Mouse (Mus musculus): ENCODE results near the gene Cbr1. TPM values are rescaled to one million over a fixed set of nuclear protein-coding genes. Genes with fewer than 3 reads are reported as not detected.
A peak's percentile ranks its signal among the peaks of the same experiment; 100 is the strongest.

Cbr1 gene
- total RNA-seq, 1 experiment = 35.3 TPM

DNA sequence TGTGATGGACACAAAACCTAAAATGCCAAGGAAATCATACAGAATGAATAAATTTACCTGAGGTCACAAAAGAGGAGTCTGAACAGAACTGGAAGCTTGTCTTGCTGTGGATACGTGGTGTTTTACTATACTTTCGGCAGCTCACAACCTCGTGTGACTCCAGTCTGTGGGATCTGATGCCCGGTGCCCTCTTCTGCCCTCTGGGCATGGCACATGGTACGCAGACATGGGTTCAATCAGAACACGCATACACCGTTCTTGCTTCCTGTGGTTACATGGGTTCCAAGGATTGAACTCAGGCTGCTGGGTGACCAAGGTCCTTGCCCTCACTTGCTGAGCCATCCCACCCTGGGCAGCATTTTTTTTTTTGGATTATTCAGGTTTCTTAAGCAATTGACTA is 493 bp downstream of the Cbr1 start:
- in situ Hi-C loops (cut with MboI; ENCODE audit: low sequenced_read_pairs in 2 of 2, unreplicated experiment in 2 of 2) = no loop called here
- no peak overlapping the region for H3K9ac ChIP-seq (ENCODE audit: insufficient read depth, low read depth, low read length, poor library complexity, severe bottlenecking)
- H3K9me3 ChIP-seq (ENCODE audit: control insufficient read depth, insufficient read depth, low read depth, low read length) = no peaks in the 10 kb centered on the region
- no peak overlapping the region for H3K27ac ChIP-seq (ENCODE audit: insufficient read depth, low read depth, low read length, poor library complexity, severe bottlenecking)
- peaks cover 0 to 3% of the 10 kb centered on the region in 2 experiments; a peak in 1 of 4 replicates for H3K4me1 ChIP-seq (ENCODE audit: control insufficient read depth in 2 of 2, insufficient read depth in 2 of 2, low read length in 2 of 2, poor library complexity in 1 of 2)
- no peaks in the 10 kb centered on the region for H3K36me3 ChIP-seq (ENCODE audit: control insufficient read depth, insufficient read depth, low read length, poor library complexity, severe bottlenecking)
- TF ChIP-seq CHD2 (IDR thresholded peaks at IDR 0.05; ENCODE audit: low read depth, low read length) (no peak), ZNF384 (IDR thresholded peaks at IDR 0.05; ENCODE audit: low read depth, low read length) (no peak), MAFK (IDR thresholded peaks at IDR 0.05; ENCODE audit: insufficient read depth, low read depth, low read length) (no peak), ZC3H11A (IDR thresholded peaks at IDR 0.05; ENCODE audit: borderline replicate concordance, low read depth, low read length) (no peak), HCFC1 (IDR thresholded peaks at IDR 0.05; ENCODE audit: borderline replicate concordance, insufficient read depth, low read length) (no peak)
- H3K4me3 ChIP-seq (ENCODE audit: insufficient read depth in 1 of 2, low read depth in 1 of 2, low read length in 2 of 2, poor library complexity in 1 of 2, severe bottlenecking in 1 of 2) = no peak overlapping the region
- DNase-seq (ENCODE audit: low read depth, low spot score) = no peak

DNA sequence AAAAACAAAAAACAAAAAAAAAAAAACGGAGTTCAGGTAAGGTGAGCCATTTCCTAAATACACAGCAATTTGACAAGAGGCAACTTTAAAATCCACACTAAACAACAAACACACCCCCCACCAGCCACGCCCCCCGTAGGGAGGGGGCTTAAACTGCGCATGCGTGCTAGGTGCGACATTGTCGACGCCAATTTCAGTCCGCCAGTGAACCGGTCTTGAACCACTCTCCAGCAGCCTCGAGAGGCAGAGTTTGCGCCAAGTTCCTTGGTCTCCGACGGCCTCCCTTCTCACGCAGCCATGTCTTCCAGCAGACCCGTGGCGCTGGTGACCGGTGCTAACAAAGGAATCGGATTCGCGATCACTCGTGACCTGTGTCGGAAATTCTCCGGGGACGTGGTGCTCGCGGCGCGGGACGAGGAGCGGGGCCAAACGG is 2.0 kb downstream of the Cbr1 start:
- Histone ChIP-seq H3K4me1 (ENCODE audit: control insufficient read depth in 2 of 2, insufficient read depth in 2 of 2, low read length in 2 of 2, poor library complexity in 1 of 2) (peaks cover 0 to 3% of the 10 kb centered on the region in 2 experiments; a peak in 1 of 4 replicates), H3K4me3 (ENCODE audit: insufficient read depth in 1 of 2, low read depth in 1 of 2, low read length in 2 of 2, poor library complexity in 1 of 2, severe bottlenecking in 1 of 2) (peak overlapping the region; percentile 83 to 87), H3K9me3 (ENCODE audit: control insufficient read depth, insufficient read depth, low read depth, low read length) (no peaks in the 10 kb centered on the region), H3K27ac (ENCODE audit: insufficient read depth, low read depth, low read length, poor library complexity, severe bottlenecking) (no peak overlapping the region), H3K9ac (ENCODE audit: insufficient read depth, low read depth, low read length, poor library complexity, severe bottlenecking) (peak overlapping the region; percentile 85), H3K36me3 (ENCODE audit: control insufficient read depth, insufficient read depth, low read length, poor library complexity, severe bottlenecking) (no peaks in the 10 kb centered on the region)
- peak; percentile 87 for DNase-seq (ENCODE audit: low read depth, low spot score)
- in situ Hi-C loops (cut with MboI; ENCODE audit: low sequenced_read_pairs in 2 of 2, unreplicated experiment in 2 of 2) = no loop called here
- TF ChIP-seq CHD2 (IDR thresholded peaks at IDR 0.05; ENCODE audit: low read depth, low read length) = no peak
- TF ChIP-seq ZC3H11A (IDR thresholded peaks at IDR 0.05; ENCODE audit: borderline replicate concordance, low read depth, low read length) = no peak
- TF ChIP-seq HCFC1 (IDR thresholded peaks at IDR 0.05; ENCODE audit: borderline replicate concordance, insufficient read depth, low read length) = peak; percentile 35; the same call in 1 of the 2 replicates
- no peak for TF ChIP-seq MAFK (IDR thresholded peaks at IDR 0.05; ENCODE audit: insufficient read depth, low read depth, low read length)
- peak; percentile 94 for TF ChIP-seq ZNF384 (IDR thresholded peaks at IDR 0.05; ENCODE audit: low read depth, low read length)

DNA sequence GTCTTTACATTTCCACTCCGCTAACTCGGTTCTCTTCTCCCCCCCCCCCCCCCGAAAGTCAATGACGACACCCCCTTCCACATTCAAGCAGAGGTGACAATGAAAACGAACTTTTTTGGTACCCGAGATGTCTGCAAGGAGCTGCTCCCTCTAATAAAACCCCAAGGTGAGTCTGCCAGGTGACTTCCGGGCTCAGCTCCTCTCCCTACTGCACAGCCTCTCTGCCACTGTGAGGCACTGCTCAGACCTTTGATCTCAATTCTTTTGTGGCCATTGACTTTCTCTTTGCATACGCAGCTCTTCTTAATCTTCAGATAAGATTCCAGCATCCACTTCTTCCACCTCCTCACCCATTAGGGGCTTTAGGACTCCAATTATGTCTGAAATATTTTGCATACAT is 3.1 kb downstream of the Cbr1 start:
- no peak overlapping the region for H3K9ac ChIP-seq (ENCODE audit: insufficient read depth, low read depth, low read length, poor library complexity, severe bottlenecking)
- H3K9me3 ChIP-seq (ENCODE audit: control insufficient read depth, insufficient read depth, low read depth, low read length) = no peaks in the 10 kb centered on the region
- H3K36me3 ChIP-seq (ENCODE audit: control insufficient read depth, insufficient read depth, low read length, poor library complexity, severe bottlenecking) = no peaks in the 10 kb centered on the region
- no peak overlapping the region for H3K27ac ChIP-seq (ENCODE audit: insufficient read depth, low read depth, low read length, poor library complexity, severe bottlenecking)
- H3K4me1 ChIP-seq (ENCODE audit: control insufficient read depth in 2 of 2, insufficient read depth in 2 of 2, low read length in 2 of 2, poor library complexity in 1 of 2) = peaks cover 0 to 3% of the 10 kb centered on the region in 2 experiments; a peak in 1 of 4 replicates
- DNase-seq (ENCODE audit: low read depth, low spot score) = no peak
- 0 out of 4 replicates have a peak overlapping the region, but pooled peaks of 1 of the 2 experiments have one; percentile 87 for H3K4me3 ChIP-seq (ENCODE audit: insufficient read depth in 1 of 2, low read depth in 1 of 2, low read length in 2 of 2, poor library complexity in 1 of 2, severe bottlenecking in 1 of 2)
- in situ Hi-C loops (cut with MboI; ENCODE audit: low sequenced_read_pairs in 2 of 2, unreplicated experiment in 2 of 2) = no loop called here
- no peak for TF ChIP-seq HCFC1 (IDR thresholded peaks at IDR 0.05; ENCODE audit: borderline replicate concordance, insufficient read depth, low read length)
- no peak for TF ChIP-seq CHD2 (IDR thresholded peaks at IDR 0.05; ENCODE audit: low read depth, low read length)
- TF ChIP-seq ZC3H11A (IDR thresholded peaks at IDR 0.05; ENCODE audit: borderline replicate concordance, low read depth, low read length) = no peak
- no peak for TF ChIP-seq ZNF384 (IDR thresholded peaks at IDR 0.05; ENCODE audit: low read depth, low read length)
- no peak for TF ChIP-seq MAFK (IDR thresholded peaks at IDR 0.05; ENCODE audit: insufficient read depth, low read depth, low read length)

DNA sequence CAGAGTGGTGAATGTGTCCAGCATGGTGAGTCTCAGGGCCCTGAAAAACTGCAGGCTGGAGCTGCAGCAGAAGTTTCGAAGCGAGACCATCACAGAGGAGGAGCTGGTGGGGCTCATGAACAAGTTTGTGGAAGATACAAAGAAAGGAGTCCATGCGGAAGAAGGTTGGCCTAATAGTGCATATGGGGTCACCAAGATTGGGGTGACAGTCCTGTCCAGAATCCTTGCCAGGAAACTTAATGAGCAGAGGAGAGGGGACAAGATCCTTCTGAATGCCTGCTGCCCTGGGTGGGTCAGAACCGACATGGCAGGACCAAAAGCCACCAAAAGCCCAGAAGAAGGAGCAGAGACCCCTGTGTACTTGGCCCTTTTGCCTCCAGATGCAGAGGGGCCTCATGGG is 4.1 kb downstream of the Cbr1 start:
- no peaks in the 10 kb centered on the region for H3K9me3 ChIP-seq (ENCODE audit: control insufficient read depth, insufficient read depth, low read depth, low read length)

More for the DNA sequence above, 4.1 kb downstream of the Cbr1 start:
- Histone ChIP-seq H3K9ac (ENCODE audit: insufficient read depth, low read depth, low read length, poor library complexity, severe bottlenecking) (no peak overlapping the region), H3K4me3 (ENCODE audit: insufficient read depth in 1 of 2, low read depth in 1 of 2, low read length in 2 of 2, poor library complexity in 1 of 2, severe bottlenecking in 1 of 2) (no peak overlapping the region), H3K27ac (ENCODE audit: insufficient read depth, low read depth, low read length, poor library complexity, severe bottlenecking) (no peak overlapping the region), H3K4me1 (ENCODE audit: control insufficient read depth in 2 of 2, insufficient read depth in 2 of 2, low read length in 2 of 2, poor library complexity in 1 of 2) (no peaks in the 10 kb centered on the region), H3K36me3 (ENCODE audit: control insufficient read depth, insufficient read depth, low read length, poor library complexity, severe bottlenecking) (no peaks in the 10 kb centered on the region)
- in situ Hi-C loops (cut with MboI; ENCODE audit: low sequenced_read_pairs in 2 of 2, unreplicated experiment in 2 of 2) = no loop called here
- no peak for TF ChIP-seq ZC3H11A (IDR thresholded peaks at IDR 0.05; ENCODE audit: borderline replicate concordance, low read depth, low read length)
- no peak for TF ChIP-seq MAFK (IDR thresholded peaks at IDR 0.05; ENCODE audit: insufficient read depth, low read depth, low read length)
- no peak for TF ChIP-seq ZNF384 (IDR thresholded peaks at IDR 0.05; ENCODE audit: low read depth, low read length)
- no peak for TF ChIP-seq HCFC1 (IDR thresholded peaks at IDR 0.05; ENCODE audit: borderline replicate concordance, insufficient read depth, low read length)
- no peak for TF ChIP-seq CHD2 (IDR thresholded peaks at IDR 0.05; ENCODE audit: low read depth, low read length)
- no peak for DNase-seq (ENCODE audit: low read depth, low spot score)
